Mouse (Mus musculus) gastrocnemius, postnatal 4 days (tissue): ENCODE data around the gene Mgst1. TPM values are rescaled to one million over a fixed set of nuclear protein-coding genes. Genes with fewer than 3 reads are reported as not detected.
A peak's percentile ranks its signal among the peaks of the same experiment; 100 is the strongest.

Source experiments
- DNase-seq, 2 experiments: peaks; one replicate each; pipeline ENCODE4 v3.0.0; 2021 to 2022; ENCODE audit warnings: low spot score in 2 of 2, mixed read lengths in 2 of 2
- long read RNA-seq, 2 experiments: library from polyadenylated mRNA; stranded (forward); transcript quantifications; one replicate each; pipeline ENCODE4 v2.0.0; 2021
- total RNA-seq, 2 experiments: library from RNA; stranded (reverse); gene quantifications; 2 replicates each; pipeline ENCODE4 v1.2.3; 2021

Mgst1 gene
- 10 to 100 TPM; 31.8 to 43.9 TPM for total RNA-seq
- long read RNA-seq, experiment 1, transcript Mgst1-201 (4 exons, 1,167 nt) = major isoform, 37 of 40 reads
- long read RNA-seq, experiment 1, partial matches to known transcripts = 1 of 40 reads
- long read RNA-seq, experiment 1, other reads (novel, unspliced or antisense) = 1 of 40 reads
- long read RNA-seq, experiment 2, transcript Mgst1-201 (4 exons, 1,167 nt) = major isoform, 35 of 38 reads
- long read RNA-seq, experiment 2, partial matches to known transcripts = 1 of 38 reads
- long read RNA-seq, experiment 2, other reads (novel, unspliced or antisense) = 0 of 38 reads

DNA sequence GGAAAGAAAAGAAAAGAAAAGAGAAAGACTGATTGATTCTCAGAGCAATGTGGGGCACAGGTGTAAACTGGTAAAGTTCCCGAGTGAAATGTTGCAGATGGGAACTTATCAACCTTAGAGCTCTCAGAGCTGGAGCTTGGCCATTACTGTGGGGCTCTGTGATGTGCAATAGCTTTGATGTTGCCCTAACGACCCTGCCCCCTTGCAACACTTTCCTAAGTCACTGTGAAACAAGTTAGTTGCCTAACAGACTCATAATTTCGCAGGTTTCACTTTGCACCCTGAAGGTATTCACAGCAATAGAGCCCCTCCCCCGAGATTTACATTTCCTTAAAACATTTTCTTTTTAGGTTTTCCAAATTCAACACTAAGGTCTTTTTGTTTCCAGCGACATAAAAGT, at the start of gene Mgst1:
Gene Mgst1 (plus strand): TSS at position 387 of the 400 bp plus-strand sequence.
- DNase-seq = no peak

DNA sequence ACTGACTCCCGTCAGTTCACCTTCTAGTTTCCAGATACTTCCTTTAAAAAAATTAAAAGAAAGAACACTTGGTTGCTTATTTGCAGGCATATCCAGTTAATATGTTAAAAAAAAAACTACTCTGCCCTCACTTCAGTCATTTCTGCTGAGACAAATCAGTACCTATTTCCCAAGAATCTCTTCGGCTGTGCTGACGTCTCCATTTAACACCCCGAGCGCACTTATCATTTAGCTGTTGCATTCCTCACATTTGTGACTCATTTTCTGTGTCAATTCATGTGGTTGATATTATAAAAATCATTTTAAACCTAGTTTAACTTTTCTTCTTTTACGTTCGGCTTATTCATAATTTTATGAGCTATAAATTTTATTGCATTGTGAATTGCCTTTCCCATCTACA, 47.7 kb upstream of the Mgst1 start:
- DNase-seq = no peak

DNA sequence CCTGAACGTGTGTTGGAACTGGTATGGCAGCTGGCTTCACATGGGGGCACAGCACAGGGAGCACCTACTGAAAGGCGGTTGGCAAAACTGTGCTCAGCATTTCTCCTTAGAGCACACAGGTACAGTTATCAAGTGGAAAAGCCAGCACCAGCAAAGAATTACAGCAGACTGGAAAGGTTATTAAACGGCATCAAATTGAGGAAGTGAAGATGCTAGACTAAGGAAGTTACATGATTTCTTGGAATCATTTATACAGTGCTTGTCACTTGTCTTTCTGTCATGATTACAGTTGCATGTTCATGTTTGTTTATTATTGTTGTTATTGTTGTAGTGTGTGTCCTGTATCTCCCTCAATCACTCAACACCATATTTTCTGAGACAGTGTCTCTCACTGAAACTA, 45.1 kb upstream of the Mgst1 start:
- no peak for DNase-seq

DNA sequence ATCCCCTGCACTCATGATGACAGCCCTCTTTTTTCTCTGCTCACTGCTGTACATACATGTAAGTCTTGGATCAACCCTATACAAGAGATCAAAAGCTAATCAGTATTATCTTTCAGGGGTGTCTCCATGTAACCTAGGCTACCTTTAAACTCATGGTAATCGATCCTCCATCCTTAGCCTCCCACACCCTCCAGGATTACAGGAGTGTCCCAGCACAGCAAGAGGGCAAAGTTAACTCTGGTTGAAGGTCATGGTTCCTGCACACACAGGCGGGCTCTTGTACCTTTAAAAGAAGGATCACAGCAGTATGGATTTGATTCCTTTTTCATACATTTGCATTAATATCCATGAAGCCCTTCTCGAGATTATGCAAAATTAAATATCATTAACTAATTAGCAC, 40.5 kb upstream of the Mgst1 start:
- DNase-seq = no peak

DNA sequence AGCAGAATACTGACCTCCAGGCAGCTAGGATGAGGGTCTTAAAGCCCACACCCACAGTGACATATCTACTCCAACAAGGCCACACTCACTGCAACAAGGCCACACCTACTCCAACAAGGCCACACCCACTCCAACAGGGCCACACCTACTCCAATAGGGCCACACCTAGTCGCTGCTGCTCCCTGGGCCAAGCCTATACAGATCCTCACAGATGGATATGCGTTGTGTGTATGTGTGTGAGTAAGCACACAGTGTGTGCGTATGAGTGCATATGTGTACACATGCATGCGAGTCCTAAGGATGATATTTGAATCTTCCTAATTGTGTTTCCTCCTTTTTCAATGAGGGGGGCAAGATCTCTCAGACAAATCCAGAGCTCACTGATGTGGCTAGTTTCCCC, 38.3 kb upstream of the Mgst1 start:
- DNase-seq = no peak

DNA sequence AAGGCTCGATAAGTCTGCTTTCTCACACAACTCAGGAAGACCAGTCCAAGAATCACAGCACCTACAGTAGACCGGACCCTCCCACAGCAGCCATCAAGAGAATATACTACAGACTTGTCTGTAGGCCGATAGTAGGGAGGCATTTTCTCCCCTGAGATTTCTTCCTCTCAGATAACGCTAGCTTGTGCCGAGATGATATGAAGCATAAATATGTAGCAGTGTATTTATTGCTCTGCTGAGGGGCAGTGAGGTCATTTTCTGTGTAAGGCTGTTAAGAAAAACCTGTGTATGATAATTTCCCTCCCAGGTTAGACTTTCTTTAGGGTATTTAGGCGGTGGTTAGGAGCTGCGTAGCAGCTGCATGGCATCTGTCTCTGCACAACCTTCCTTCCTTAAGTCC, 37.2 kb upstream of the Mgst1 start:
- no peak for DNase-seq

DNA sequence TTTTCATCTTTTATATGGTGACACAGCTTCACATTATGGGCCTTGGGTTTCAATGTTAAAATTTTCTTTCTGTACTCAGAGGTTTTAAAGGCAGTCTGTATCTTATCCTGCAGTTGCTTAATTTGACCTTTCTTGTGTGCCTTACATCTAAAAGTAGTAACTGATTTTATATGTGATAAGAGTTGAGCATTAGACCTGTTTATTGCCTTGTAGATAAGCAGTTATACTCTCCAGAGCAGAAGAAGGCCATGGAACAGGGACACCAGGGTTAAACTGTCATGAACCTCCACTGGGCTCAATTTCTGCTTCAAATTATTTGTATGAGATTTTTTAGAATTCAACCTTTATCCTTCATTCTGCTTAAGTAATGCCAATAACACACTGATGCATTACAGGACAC, 35.6 kb upstream of the Mgst1 start:
- no peak for DNase-seq

DNA sequence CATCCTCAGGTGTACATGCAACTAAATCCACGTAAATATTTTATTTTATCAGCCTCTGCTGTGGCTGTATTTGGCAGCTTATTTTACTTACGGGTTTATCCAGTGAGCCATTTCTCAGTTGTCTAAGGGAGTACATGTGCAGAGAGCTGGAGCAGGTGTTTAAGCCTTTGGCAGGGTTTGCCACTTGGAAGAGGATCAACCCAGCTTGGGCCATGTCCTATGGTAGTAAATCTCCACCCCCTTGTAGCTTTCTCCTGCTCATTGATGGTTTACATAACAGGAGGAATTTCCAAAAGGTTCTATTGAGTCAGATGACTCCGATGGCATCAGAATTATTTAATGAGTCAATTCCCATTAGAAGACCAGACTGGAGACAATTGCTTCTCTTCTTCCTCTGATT, 22.6 kb upstream of the Mgst1 start:
- DNase-seq = no peak

DNA sequence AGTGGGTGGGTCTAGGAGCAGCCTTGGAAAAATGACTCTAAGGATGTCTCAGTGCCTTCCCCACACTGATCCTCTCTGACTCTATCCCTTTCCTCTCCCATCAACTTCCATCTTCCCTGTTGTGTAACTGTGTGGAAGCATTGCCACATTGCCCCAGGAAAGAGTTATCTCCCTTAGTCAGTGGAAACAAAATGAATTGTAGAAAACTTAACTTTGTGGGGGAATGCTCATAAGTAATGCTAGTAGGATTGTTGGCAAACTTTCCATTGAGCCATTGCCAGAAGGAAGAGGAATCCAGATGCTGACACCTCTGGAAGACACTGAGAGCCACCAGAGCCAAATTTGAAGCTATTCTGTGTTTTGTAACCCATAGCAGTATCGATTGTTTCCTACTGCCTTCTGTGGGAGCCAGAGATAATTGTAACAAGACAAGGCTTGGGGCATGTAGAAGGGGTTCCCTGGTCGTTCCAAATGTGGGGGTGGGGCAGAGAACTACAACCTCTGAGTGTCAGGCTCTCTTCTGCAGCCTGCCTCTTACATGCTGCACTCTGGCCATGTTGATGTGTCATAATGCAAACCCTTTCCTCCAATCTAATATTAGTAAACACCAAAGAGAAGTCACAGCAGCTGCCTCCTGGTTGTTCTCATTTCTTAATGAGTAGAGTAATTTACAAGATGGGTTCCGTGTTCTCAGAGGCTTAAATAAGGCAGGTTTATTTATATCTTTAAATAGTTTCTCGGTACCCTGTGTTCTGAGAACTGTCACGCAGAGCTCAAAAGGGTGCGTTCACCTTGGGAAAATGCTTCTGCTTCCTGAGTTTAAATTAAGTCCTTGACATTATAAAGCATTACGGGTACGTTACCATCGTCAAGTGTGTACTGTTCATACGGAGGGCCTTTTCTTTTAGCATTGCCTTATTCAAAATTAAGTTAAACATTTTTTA, 11.5 kb upstream of the Mgst1 start:
- DNase-seq = peak in 1 of 2 experiments; percentile 30

DNA sequence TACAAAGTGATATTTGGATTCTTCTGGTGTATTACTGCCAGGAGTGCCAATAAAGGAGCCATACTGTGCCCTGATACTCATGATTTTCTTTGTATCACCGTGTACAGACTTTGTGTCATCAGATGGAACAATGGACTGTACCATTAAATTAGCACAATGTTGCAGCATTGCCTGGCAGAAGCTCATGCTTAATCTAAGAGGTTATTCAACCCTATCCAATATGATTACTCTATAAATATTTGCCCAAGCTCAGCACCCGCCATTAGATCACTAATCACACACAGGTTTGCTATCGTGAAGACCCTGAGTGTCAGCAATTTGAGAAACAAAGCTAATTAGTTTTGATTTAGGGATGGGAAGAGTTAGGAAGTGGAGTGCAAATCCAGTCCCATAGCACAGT, 9.6 kb upstream of the Mgst1 start:
- no peak for DNase-seq

DNA sequence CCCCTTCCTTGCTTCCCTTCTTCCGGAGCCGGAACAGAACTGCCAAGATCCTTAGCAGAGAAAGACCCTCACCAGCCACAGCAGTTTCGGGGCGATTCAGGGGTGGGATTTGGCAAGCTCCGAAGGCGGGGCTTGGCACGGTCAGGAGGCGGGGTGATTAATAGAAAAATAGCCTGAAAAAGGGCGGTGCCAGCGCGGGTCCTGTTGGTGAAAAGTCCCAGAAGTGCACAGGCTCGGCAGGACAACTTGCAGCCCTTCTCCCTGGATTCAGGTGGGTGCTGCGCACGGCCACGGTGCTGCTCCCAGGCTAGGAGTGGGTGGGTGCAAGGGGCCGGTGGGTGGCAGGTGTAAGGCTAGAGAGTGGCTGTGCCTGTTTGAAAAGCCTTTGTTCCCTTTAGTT, 220 bp downstream of the Mgst1 start:
- peak; percentile 19 to 31 for DNase-seq

DNA sequence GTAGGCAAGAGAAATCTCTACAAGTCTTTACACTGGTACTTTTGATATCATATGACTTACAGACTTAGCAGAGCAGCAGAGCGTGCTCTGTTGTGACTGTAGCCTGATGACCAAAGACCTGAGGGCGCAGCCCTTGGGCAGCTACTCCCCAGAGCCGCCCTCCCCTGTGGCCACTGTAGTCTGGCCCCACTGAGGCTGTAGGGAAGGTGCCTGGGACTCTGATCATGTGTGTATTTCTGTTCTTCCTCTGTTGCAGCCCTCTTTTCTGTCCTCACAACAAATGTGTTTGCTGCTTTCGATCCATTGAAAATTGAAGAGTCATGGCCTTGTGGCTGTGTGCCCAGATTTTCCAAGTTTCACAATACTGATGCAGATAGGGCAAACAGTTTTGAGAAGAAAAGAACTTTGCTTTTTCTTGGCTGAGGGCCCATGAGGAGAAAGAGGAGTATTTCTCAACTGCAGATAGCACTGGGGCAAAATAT, 1.0 kb downstream of the Mgst1 start:
- peak in 1 of 2 experiments; percentile 58 for DNase-seq

DNA sequence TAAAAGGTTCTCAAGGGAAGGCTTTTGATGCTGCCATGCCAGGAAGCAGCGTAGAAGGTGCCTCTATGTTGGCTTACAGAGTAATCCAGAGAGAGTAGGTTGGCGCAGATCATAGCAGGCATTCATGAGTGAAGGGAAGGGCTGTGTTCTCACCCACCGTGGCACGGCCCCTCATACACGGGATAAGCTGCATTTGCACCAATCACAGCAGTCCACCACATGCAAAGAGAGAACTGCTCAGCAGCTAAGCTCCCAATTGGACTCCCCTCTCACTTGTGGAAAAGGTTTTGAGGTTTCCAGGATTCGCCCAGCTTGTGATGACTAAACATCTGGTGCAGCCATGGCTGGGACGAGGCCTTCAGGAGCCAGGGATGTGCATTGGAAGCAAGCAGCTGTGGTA, 2.5 kb downstream of the Mgst1 start:
- DNase-seq = no peak

DNA sequence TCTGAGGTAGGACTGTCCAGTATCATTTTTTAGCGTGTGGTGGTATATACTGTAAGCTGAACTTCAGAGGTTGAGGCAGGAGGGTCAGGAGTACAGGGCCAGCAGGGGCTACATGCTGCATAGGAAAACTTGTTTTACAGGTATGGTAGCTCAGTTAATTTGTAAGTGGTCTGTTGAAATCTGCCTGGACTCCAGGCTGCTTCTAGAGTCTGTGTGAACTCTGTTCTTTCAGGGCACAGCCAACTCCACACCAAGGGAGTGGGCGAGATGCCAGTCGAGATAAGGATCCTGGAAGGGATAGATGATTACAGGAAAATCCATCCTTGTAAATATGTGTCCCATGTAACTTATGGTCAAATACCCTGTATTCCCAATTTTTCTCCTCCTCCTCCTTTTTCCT, 3.3 kb downstream of the Mgst1 start:
- no peak for DNase-seq

DNA sequence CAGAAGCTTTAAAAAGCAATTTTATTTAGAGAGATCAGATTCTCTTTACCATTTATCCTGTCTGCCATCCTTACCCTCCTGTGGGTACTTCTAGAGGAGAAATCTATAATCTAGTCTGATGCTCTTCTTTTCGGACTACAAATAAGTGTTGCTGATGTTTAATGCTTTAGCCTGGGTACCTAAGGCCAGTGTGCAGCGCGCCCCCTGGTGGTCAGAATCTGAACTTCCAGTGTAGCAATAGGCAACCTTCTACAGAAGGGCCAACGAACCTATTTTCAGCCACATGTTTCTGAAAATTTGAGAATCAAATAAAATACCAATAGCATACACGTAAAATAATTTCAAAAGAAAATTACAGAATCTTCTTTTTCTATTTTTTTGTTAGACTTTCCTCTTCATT, 13.0 kb downstream of the Mgst1 start:
- peak; percentile 69 to 77 for DNase-seq

DNA sequence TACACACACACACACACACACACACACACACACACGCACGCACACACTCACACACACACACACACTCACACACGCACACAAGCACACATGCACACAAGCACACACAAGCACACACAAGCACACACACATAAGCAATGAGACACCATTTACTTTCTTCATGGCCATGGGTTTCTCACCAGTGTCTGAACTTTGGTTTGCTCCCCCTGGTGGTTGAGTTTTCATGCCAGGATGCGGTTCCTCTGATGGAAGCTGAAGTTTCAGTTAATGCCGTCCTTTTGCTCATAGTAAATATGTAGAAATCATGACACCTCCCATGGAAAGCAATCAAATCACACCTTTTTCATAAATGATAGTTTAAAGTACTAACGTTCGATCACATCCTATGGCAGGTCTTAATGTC, 23.8 kb downstream of the Mgst1 start:
- DNase-seq = peak in 1 of 2 experiments; percentile 20

DNA sequence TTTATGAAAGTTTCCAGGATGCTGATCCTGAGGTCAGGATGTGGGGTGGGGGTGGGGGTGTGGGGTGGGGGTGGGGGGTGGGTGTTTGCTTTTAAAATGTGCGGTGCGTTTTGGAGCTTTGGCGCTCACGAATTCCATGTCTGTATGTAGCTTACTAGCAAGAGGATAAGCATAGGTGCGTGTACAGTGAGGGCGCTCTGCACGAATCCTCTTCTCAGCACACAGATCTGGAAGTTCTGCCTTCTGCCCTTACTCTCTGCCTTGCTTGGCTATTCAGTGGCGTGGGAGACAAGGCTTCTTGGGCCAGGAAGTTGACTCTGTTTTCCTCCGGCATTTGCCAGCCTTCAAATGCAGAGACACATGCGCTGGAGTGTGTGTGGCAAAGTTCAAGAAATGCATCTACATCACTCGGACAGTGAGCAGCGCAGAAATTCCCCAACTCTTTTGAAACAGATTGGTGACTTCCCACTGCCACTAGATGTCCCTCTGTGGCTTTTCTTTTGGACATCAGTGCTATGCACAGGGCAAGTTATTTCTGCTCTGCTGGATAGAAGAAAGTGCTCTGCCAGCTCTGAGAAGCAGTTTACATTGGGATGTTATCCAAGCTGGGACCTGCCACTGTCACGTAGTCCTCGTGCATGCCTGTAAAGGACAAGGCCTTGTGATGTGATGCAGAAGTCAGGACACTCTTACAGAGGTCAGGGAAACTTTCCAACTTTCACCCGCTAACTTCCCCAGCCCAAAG, 31.5 kb downstream of the Mgst1 start:
- no peak for DNase-seq
